ENCODE assay signal across 12 mouse cellular contexts in genomic region chr5:75736318-75736717, GRCm38 (mm10).
A peak's percentile ranks its signal among the peaks of the same experiment; 100 is the strongest.
DNase-seq lines count a peak whose midpoint lies in the region; ATAC-seq and TF ChIP-seq lines count a peak whose summit lies in the region.
"Had no signal": no experiment of that assay in that cellular context is flagged by ENCODE, and none has a peak within 500 bp of the region (broad histone marks: within the 10 kb centered on the region; RNA-seq: fewer than 3 reads in every experiment).

No protein-coding gene starts in this region.

- no peaks in the 10 kb centered on the region for H3K27me3 ChIP-seq in intestine, postnatal 0 days (replicated peaks; ENCODE audit: control insufficient read depth, insufficient read depth, low read length)
- H3K27me3 ChIP-seq in intestine, embryonic 16.5 days (replicated peaks; ENCODE audit: control insufficient read depth, insufficient read depth, low read length): no peaks in the 10 kb centered on the region
- H3K27me3 ChIP-seq in thymus, adult 2 months (ENCODE audit: control insufficient read depth, insufficient read depth, low read length): no peaks in the 10 kb centered on the region
- H3K27me3 ChIP-seq: embryonic facial prominence, embryonic 15.5 days; limb, embryonic 12.5 days had no signal

- ATAC-seq in intestine, postnatal 0 days: no peak
- no peak for ATAC-seq in intestine, embryonic 16.5 days
- ATAC-seq in inflammation-experienced regulatory T-cells, adult 6 months: no peak

- H3K9ac ChIP-seq in intestine, postnatal 0 days (ENCODE audit: low read depth, low read length): no peak overlapping the region
- H3K9ac ChIP-seq in intestine, embryonic 16.5 days (ENCODE audit: low read depth, low read length): no peak overlapping the region
- H3K9ac ChIP-seq: embryonic facial prominence, embryonic 15.5 days; limb, embryonic 12.5 days had no signal

- no peak overlapping the region for H3K4me2 ChIP-seq in intestine, postnatal 0 days (replicated peaks; ENCODE audit: low read depth)
- H3K4me2 ChIP-seq in intestine, embryonic 16.5 days (ENCODE audit: low read depth, low read length): no peak overlapping the region
- H3K4me2 ChIP-seq: embryonic facial prominence, embryonic 15.5 days; limb, embryonic 12.5 days had no signal

- no peaks in the 10 kb centered on the region for H3K4me1 ChIP-seq in intestine, postnatal 0 days (replicated peaks; ENCODE audit: control insufficient read depth, insufficient read depth, low read length)
- no peaks in the 10 kb centered on the region for H3K4me1 ChIP-seq in intestine, embryonic 16.5 days (ENCODE audit: control insufficient read depth, insufficient read depth, low read length)
- H3K4me1 ChIP-seq in thymus, adult 2 months (replicated peaks; ENCODE audit: control insufficient read depth, insufficient read depth, low read length): peaks cover 6% of the 10 kb centered on the region
- H3K4me1 ChIP-seq: embryonic facial prominence, embryonic 15.5 days had no signal

- TF ChIP-seq CTCF in intestine, postnatal 0 days (IDR thresholded peaks at IDR 0.05; ENCODE audit: low read depth): peak; percentile 61
- no peak for TF ChIP-seq CTCF in thymus, adult 2 months (IDR thresholded peaks at IDR 0.05; ENCODE audit: borderline replicate concordance, control insufficient read depth, extremely low read depth, insufficient read depth, low read length, poor library complexity)
- TF ChIP-seq CTCF in brain, embryonic 14.5 days (IDR thresholded peaks at IDR 0.05; ENCODE audit: borderline replicate concordance, extremely low read depth, insufficient read depth, insufficient read length): peak; percentile 45; the same call in 1 of the 2 replicates

- TF ChIP-seq POLR2A in thymus, adult 2 months (IDR thresholded peaks at IDR 0.05; ENCODE audit: control insufficient read depth, extremely low read depth, insufficient read depth, low read length, poor library complexity): no peak
- no peak for TF ChIP-seq POLR2A in brain, embryonic 14.5 days (IDR thresholded peaks at IDR 0.05; ENCODE audit: borderline replicate concordance, extremely low read depth, insufficient read depth, insufficient read length, poor library complexity, severe bottlenecking)

- H3K4me3 ChIP-seq in intestine, postnatal 0 days (ENCODE audit: low read depth, low read length): no peak overlapping the region
- no peak overlapping the region for H3K4me3 ChIP-seq in intestine, embryonic 16.5 days (ENCODE audit: low read length)
- H3K4me3 ChIP-seq in thymus, adult 2 months (ENCODE audit: control insufficient read depth, insufficient read depth, low read length): no peak overlapping the region
- H3K4me3 ChIP-seq: embryonic facial prominence, embryonic 15.5 days; limb, embryonic 12.5 days had no signal

- H3K36me3 ChIP-seq in intestine, postnatal 0 days (ENCODE audit: control insufficient read depth, insufficient read depth): no peaks in the 10 kb centered on the region
- no peaks in the 10 kb centered on the region for H3K36me3 ChIP-seq in intestine, embryonic 16.5 days (ENCODE audit: control insufficient read depth, insufficient read depth, low read length)
- no peaks in the 10 kb centered on the region for H3K36me3 ChIP-seq in thymus, adult 2 months (ENCODE audit: control insufficient read depth, insufficient read depth, low read length)
- H3K36me3 ChIP-seq: embryonic facial prominence, embryonic 15.5 days; limb, embryonic 12.5 days had no signal

- H3K9me3 ChIP-seq in intestine, postnatal 0 days (ENCODE audit: control insufficient read depth): 0 out of 2 replicates have a peak, but pooled peaks cover 2% of the 10 kb centered on the region
- H3K9me3 ChIP-seq in intestine, embryonic 16.5 days (ENCODE audit: control insufficient read depth, low read length): no peaks in the 10 kb centered on the region
- H3K9me3 ChIP-seq: embryonic facial prominence, embryonic 15.5 days; limb, embryonic 12.5 days had no signal

- no peak overlapping the region for H3K27ac ChIP-seq in intestine, postnatal 0 days (ENCODE audit: low read depth, low read length)
- no peak overlapping the region for H3K27ac ChIP-seq in intestine, embryonic 16.5 days (ENCODE audit: low read length)
- no peak overlapping the region for H3K27ac ChIP-seq in thymus, adult 2 months (ENCODE audit: control insufficient read depth, insufficient read depth, low read length)
- H3K27ac ChIP-seq: embryonic facial prominence, embryonic 15.5 days; limb, embryonic 12.5 days; macrophage had no signal

- DNase-seq in thymus, adult 2 months: peak; percentile 37
- DNase-seq in thymus, adult 18-20 months: no peak
- DNase-seq in brain, embryonic 14.5 days (ENCODE audit: low read depth): no peak
- DNase-seq in thymus, postnatal 4 days: peak; percentile 74
- DNase-seq in urinary bladder, postnatal 10 days (ENCODE audit: low spot score): no peak
- DNase-seq: cerebellum, postnatal 14 days had no signal

Comparison
In these comparisons a context has a peak if more than half of its experiments do, and no peak if none do; other contexts are left out.
1. DNase-seq: peak in thymus, adult 2 months (single experiment) and thymus, postnatal 4 days (single experiment); none in thymus, adult 18-20 months (0 of 2), brain, embryonic 14.5 days (single experiment) and urinary bladder, postnatal 10 days (single experiment).